Mouse (Mus musculus) adrenal gland, adult (tissue): ENCODE measurements at regions not wholly inside any gene's neighbourhood (a gene's known extent, or its start where the extent isn't known, plus 50 kb on each side); places are given as distances from the start of the nearest gene placed in this dataset.
"Not testable (repeated sequence)": the region's sequence is repeated elsewhere in the genome, so short reads cannot be mapped to it uniquely, and the experiment has no call there.

Experiments
- DNase-seq, 2 experiments: peaks; one replicate each; pipeline ENCODE4 v3.0.0; 2022 to 2023; ENCODE audit warnings: low spot score in 1 of 2; ENCODE audit not compliant: inconsistent age in 2 of 2

DNA sequence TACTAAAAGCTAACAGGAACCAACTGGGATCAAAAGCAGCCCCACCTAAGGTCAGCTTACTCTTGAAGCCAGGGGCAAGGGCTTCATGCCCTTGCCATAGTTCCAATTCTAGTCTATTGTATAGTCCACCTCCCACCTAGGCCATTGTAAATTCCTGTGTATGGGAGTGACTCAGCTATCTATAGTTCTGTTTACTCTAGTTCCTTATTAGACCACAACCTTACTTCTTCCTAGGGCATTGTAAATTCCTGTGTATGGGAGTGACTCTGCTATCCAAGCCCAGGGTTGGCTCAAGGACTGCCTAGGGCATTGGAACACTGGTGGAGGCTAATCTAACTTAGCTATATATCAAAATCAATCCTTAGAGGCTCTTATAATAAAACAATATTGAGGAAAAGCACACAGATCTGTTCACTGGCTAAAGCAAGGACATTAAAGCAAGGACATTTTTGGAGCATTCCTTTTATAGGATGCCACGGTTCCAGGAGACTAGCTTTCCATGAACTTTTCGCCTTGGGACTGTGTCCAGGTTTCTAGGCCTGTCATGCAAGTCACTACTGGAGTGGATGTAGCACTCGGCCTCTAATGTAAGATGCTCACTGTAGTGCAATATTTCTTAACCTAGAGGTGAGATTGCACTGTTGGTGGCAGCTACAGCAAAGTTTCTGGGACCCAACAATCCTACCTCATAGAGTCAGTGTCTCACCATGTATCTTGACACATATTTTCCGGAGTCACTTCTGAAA is 154.8 kb upstream of the 1700015G11Rik start:
- peak; percentile 4 to 61 for DNase-seq

DNA sequence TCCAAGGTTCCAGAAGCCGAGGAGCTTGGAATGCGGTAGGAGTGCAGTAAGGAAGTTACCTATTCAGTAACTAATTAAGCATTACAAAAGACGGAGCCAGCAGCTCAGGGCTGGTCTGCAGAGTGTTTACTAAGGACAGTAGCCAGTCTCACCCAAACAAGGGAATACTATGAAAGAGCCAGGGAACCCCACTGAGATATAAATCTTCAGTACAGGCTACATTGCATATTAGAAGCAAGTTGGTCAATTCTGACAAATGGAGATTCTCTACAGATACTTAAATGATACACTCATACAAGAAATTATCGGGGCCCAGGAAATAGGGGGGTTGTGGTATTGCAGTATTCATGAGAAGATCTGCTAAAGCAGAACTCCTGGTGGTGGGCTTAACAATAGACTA is 148.5 kb upstream of the 1700015G11Rik start:
- DNase-seq: not testable (repeated sequence)

- DNase-seq: no peak
These were observed 143.9 kb upstream of the 1700015G11Rik start for GRCm38 (mm10) chr7:52159410-52159809.

- no peak for DNase-seq
These were observed 142.2 kb upstream of the 1700015G11Rik start for GRCm38 (mm10) chr7:52157753-52158152.

GRCm38 (mm10) chr7:52120189-52120588 is 104.7 kb upstream of the 1700015G11Rik start:
- DNase-seq: no peak
